Mouse (Mus musculus) CH12.LX (cell line): ENCODE measurements around the gene Ubald2. TPM values are rescaled to one million over a fixed set of nuclear protein-coding genes. Genes with fewer than 3 reads are reported as not detected.

ENCODE experiments used
- DNase-seq: peaks from one replicate; pipeline ENCODE4 v3.0.0-alpha.2; 2013; ENCODE audit errors: extremely low read depth
- H3K27ac ChIP-seq: 2 replicates; pipeline ENCODE4 v1.5.1; 2012; ENCODE audit warnings: low read depth, mild to moderate bottlenecking, control low read depth, moderate library complexity; ENCODE audit not compliant: insufficient read depth
- H3K27me3 ChIP-seq: replicated peaks from 2 replicates; pipeline ENCODE3; 2012; ENCODE audit warnings: inconsistent platforms
- H3K36me3 ChIP-seq, 2 experiments: replicated peaks in 1 of 2; 2 replicates each; pipeline versions ENCODE3 to v1.6.1; 2012; ENCODE audit warnings: inconsistent platforms in 1 of 2, low read length in 1 of 2, mild to moderate bottlenecking in 1 of 2, mixed read lengths in 1 of 2, moderate library complexity in 1 of 2; ENCODE audit not compliant: control insufficient read depth in 1 of 2, insufficient read depth in 1 of 2
- H3K4me1 ChIP-seq, 2 experiments: 2 replicates each; pipeline ENCODE4 v1.6.1; 2012; ENCODE audit warnings: inconsistent platforms in 1 of 2, moderate library complexity in 1 of 2; ENCODE audit not compliant: insufficient read depth in 2 of 2, control insufficient read depth in 1 of 2
- H3K4me2 ChIP-seq: 2 replicates; pipeline ENCODE4 v1.6.1; 2012; ENCODE audit warnings: low read depth, mild to moderate bottlenecking, control low read depth; ENCODE audit not compliant: poor library complexity, insufficient read depth, severe bottlenecking
- H3K4me3 ChIP-seq, 3 experiments: fragments of 150-350 bp in 1 of 3; sonication (generic) in 1 of 3; replicated peaks in 1 of 3; 2 replicates each; pipeline versions ENCODE3 to v1.5.1; 2011 to 2012; ENCODE audit warnings: low read depth in 2 of 3, low read length in 2 of 3, mild to moderate bottlenecking in 2 of 3, moderate library complexity in 2 of 3, control low read depth in 1 of 3, improper control_type of control experiment in 1 of 3, inconsistent platforms in 1 of 3, mixed read lengths in 1 of 3; ENCODE audit not compliant: poor library complexity in 1 of 3
- H3K79me2 ChIP-seq: replicated peaks from 2 replicates; pipeline ENCODE4 v1.6.1; 2012; ENCODE audit warnings: mild to moderate bottlenecking, moderate library complexity; ENCODE audit not compliant: control insufficient read depth, poor library complexity, insufficient read depth, severe bottlenecking; ENCODE audit errors: extremely low read depth
- H3K9ac ChIP-seq: 2 replicates; pipeline ENCODE4 v1.6.1; 2012; ENCODE audit warnings: low read depth, mild to moderate bottlenecking, control low read depth, moderate library complexity; ENCODE audit not compliant: insufficient read depth
- H3K9me3 ChIP-seq: replicated peaks from 2 replicates; pipeline ENCODE3; 2012; ENCODE audit warnings: low read length, inconsistent platforms, mixed read lengths
- BHLHE40 ChIP-seq: IDR thresholded peaks from 2 replicates; pipeline ENCODE4 v1.6.1; 2011; ENCODE audit warnings: mild to moderate bottlenecking, low read depth, low read length, improper control_type of control experiment
- EP300 ChIP-seq: IDR thresholded peaks from 2 replicates; pipeline ENCODE4 v1.6.1; 2011; ENCODE audit warnings: low read length, improper control_type of control experiment
- JUN ChIP-seq: IDR thresholded peaks from 2 replicates; pipeline ENCODE4 v1.6.1; 2011; ENCODE audit warnings: low read depth, mild to moderate bottlenecking, low read length, improper control_type of control experiment, moderate library complexity; ENCODE audit not compliant: insufficient read depth
- JUND ChIP-seq: conservative IDR thresholded peaks from 2 replicates; pipeline ENCODE4 v1.6.1; 2011; ENCODE audit warnings: low read depth, low read length, improper control_type of control experiment
- MAZ ChIP-seq: IDR thresholded peaks from 2 replicates; pipeline ENCODE4 v1.6.1; 2012; ENCODE audit warnings: low read depth, mild to moderate bottlenecking, inconsistent platforms, low read length, improper control_type of control experiment, moderate library complexity
- MXI1 ChIP-seq: IDR thresholded peaks from 2 replicates; pipeline ENCODE4 v1.6.1; 2011; ENCODE audit warnings: mild to moderate bottlenecking, low read depth, low read length, improper control_type of control experiment
- NELFE ChIP-seq: IDR thresholded peaks from 2 replicates; pipeline ENCODE4 v1.6.1; 2011; ENCODE audit warnings: low read depth, low read length, improper control_type of control experiment
- RCOR1 ChIP-seq: conservative IDR thresholded peaks from 2 replicates; pipeline ENCODE4 v1.6.1; 2012; ENCODE audit warnings: low read depth, mild to moderate bottlenecking, inconsistent platforms, low read length, improper control_type of control experiment
- SIN3A ChIP-seq: IDR thresholded peaks from 2 replicates; pipeline ENCODE4 v1.6.1; 2012; ENCODE audit warnings: low read length, improper control_type of control experiment, inconsistent platforms
- SMC3 ChIP-seq: IDR thresholded peaks from 2 replicates; pipeline ENCODE4 v1.6.1; 2011; ENCODE audit warnings: low read depth, low read length, improper control_type of control experiment
- TBP ChIP-seq: conservative IDR thresholded peaks from 2 replicates; pipeline ENCODE4 v1.6.1; 2011; ENCODE audit warnings: low read depth, low read length, improper control_type of control experiment
- TCF12 ChIP-seq: IDR thresholded peaks from 2 replicates; pipeline ENCODE4 v1.6.1; 2014; ENCODE audit warnings: low read depth, mild to moderate bottlenecking, inconsistent platforms, low read length, improper control_type of control experiment
- USF1 ChIP-seq: IDR thresholded peaks from 2 replicates; pipeline ENCODE4 v1.6.1; 2014; ENCODE audit warnings: low read depth, mild to moderate bottlenecking, inconsistent platforms, low read length, improper control_type of control experiment
- USF2 ChIP-seq: conservative IDR thresholded peaks from 2 replicates; pipeline ENCODE4 v1.6.1; 2011; ENCODE audit warnings: low read depth, low read length, improper control_type of control experiment
- ZKSCAN1 ChIP-seq: IDR thresholded peaks from 2 replicates; pipeline ENCODE4 v1.6.1; 2012; ENCODE audit warnings: low read depth, inconsistent platforms, low read length, improper control_type of control experiment, borderline replicate concordance
- ZNF384 ChIP-seq: IDR thresholded peaks from 2 replicates; pipeline ENCODE4 v1.6.1; 2012; ENCODE audit warnings: low read depth, low read length, improper control_type of control experiment, inconsistent platforms
- dilution Hi-C: fragments of 300-500 bp; cut with MboI; formaldehyde crosslinking; loops from 2 replicates; pipeline ENCODE4 v1.14.3; 2020; ENCODE audit warnings: low sequenced_read_pairs; ENCODE audit not compliant: extremely low pct_unique_long_range_greater_than_20kb, extremely low pct_ligation_motif_present
- in situ Hi-C: fragments of 300-500 bp; cut with MboI; formaldehyde crosslinking; loops from 3 replicates; pipeline ENCODE4 v1.14.3; 2019; ENCODE audit warnings: low sequenced_read_pairs, low pct_ligation_motif_present, low pct_unique_long_range_greater_than_20kb, mixed read lengths
- polyA plus RNA-seq: library from polyadenylated mRNA; unstranded; fragments of >175 nt; gene quantifications from 2 replicates; pipeline ENCODE4 v1.2.1, GENCODE M21; 2012; ENCODE audit warnings: low read depth; ENCODE audit not compliant: insufficient read length
- total RNA-seq, 2 experiments: library from RNA; depleted of rRNA; stranded (reverse); fragments of 300-350 nt in 1 of 2; fragments of >200 nt in 1 of 2; gene quantifications; 2 replicates each; pipeline ENCODE4 v1.2.3; 2012 to 2014

Ubald2 gene
- total and polyA plus RNA-seq, 3 experiments, result 228 to 436 (median 336) TPM

- H3K4me3 ChIP-seq, result no peak overlapping the region
- H3K79me2 ChIP-seq, result peaks cover 30% of the 10 kb centered on the region
- H3K4me2 ChIP-seq, result peak overlapping the region; percentile 79; the same call in 1 of the 2 replicates
- TF ChIP-seq NELFE (no peak), MAZ (0 out of 2 replicates have a peak, but pooled peaks have one; percentile 12), SIN3A (peak; percentile 59; the same call in 1 of the 2 replicates)
- no peak for DNase-seq
- H3K27me3 ChIP-seq, result no peaks in the 10 kb centered on the region
- H3K36me3 ChIP-seq, result peaks cover 8 to 16% of the 10 kb centered on the region in 2 experiments
- H3K9ac ChIP-seq, result peak overlapping the region; percentile 59
- no peaks in the 10 kb centered on the region for H3K9me3 ChIP-seq
- in situ Hi-C loops, result no loop called here
- dilution Hi-C loops, result no loop called here
- H3K27ac ChIP-seq, result peak overlapping the region; percentile 98
- H3K4me1 ChIP-seq, result peaks cover 30 to 72% of the 10 kb centered on the region in 2 experiments
Measured at GRCm38 (mm10) chr11:116432127-116432526, 1.8 kb upstream of the Ubald2 start.

- Histone ChIP-seq H3K79me2 (peaks cover 36% of the 10 kb centered on the region), H3K36me3 (peaks cover 15 to 23% of the 10 kb centered on the region in 2 experiments), H3K27me3 (no peaks in the 10 kb centered on the region), H3K4me2 (peak overlapping the region; percentile 79), H3K4me3 (no peak overlapping the region), H3K27ac (peak overlapping the region; percentile 98), H3K9ac (peak overlapping the region; percentile 59), H3K4me1 (peaks cover 32 to 72% of the 10 kb centered on the region in 2 experiments), H3K9me3 (no peaks in the 10 kb centered on the region)
- in situ Hi-C loops (no loop called here), dilution Hi-C loops (no loop called here)
- TF ChIP-seq MAZ, result peak; percentile 10; the same call in 1 of the 2 replicates
- 0 out of 2 replicates have a peak, but pooled peaks have one; percentile 4 for TF ChIP-seq TCF12
- TF ChIP-seq USF2, result no peak
- TF ChIP-seq TBP, result no peak
- no peak for TF ChIP-seq ZKSCAN1
- no peak for TF ChIP-seq USF1
- TF ChIP-seq EP300, result no peak
- TF ChIP-seq SMC3, result peak; percentile 29
- TF ChIP-seq BHLHE40, result 0 out of 2 replicates have a peak, but pooled peaks have one; percentile 16
- no peak for TF ChIP-seq RCOR1
- TF ChIP-seq MXI1, result no peak
- peak; percentile 85 for TF ChIP-seq JUND
- peak; percentile 92 for TF ChIP-seq ZNF384
- TF ChIP-seq JUN, result peak; percentile 78
- no peak for DNase-seq
Measured at GRCm38 (mm10) chr11:116432593-116433355, 1.1 kb upstream of the Ubald2 start.
